Mouse (Mus musculus) ES-Bruce4 (cell line): ENCODE data around the gene Nr6a1. TPM values are rescaled to one million over a fixed set of nuclear protein-coding genes. Genes with fewer than 3 reads are reported as not detected.

ENCODE experiments used
- H3K27ac ChIP-seq: 2 replicates; pipeline ENCODE4 v1.5.1; 2012; ENCODE audit warnings: low read length, inconsistent platforms; ENCODE audit not compliant: insufficient read depth
- H3K27me3 ChIP-seq: 2 replicates; pipeline ENCODE4 v1.6.1; 2012; ENCODE audit warnings: mild to moderate bottlenecking, low read length, inconsistent platforms; ENCODE audit not compliant: control insufficient read depth, poor library complexity, insufficient read depth, severe bottlenecking
- H3K36me3 ChIP-seq: 2 replicates; pipeline ENCODE4 v1.6.1; 2012; ENCODE audit warnings: inconsistent platforms, mild to moderate bottlenecking, low read length, moderate library complexity; ENCODE audit not compliant: control insufficient read depth, poor library complexity, insufficient read depth, severe bottlenecking
- H3K4me1 ChIP-seq: one replicate; pipeline ENCODE4 v1.8.1; 2011; ENCODE audit warnings: low read length; ENCODE audit not compliant: control insufficient read depth, insufficient read depth
- H3K4me3 ChIP-seq: 2 replicates; pipeline ENCODE4 v1.5.1; 2011; ENCODE audit warnings: low read depth, mild to moderate bottlenecking, low read length
- H3K9ac ChIP-seq: 2 replicates; pipeline ENCODE4 v1.6.1; 2012; ENCODE audit warnings: low read depth, mild to moderate bottlenecking, inconsistent platforms; ENCODE audit not compliant: poor library complexity, severe bottlenecking
- H3K9me3 ChIP-seq: replicated peaks from 2 replicates; pipeline ENCODE4 v1.6.1; 2012; ENCODE audit warnings: mild to moderate bottlenecking, low read length, inconsistent platforms; ENCODE audit not compliant: control insufficient read depth, poor library complexity, insufficient read depth, severe bottlenecking
- CTCF ChIP-seq: IDR thresholded peaks from one replicate; pipeline ENCODE4 v1.8.1; 2011; ENCODE audit warnings: low read depth, low read length
- EP300 ChIP-seq: IDR thresholded peaks from 2 replicates; pipeline ENCODE4 v1.6.1; 2011; ENCODE audit warnings: low read depth, low read length; ENCODE audit not compliant: insufficient read depth
- POLR2A ChIP-seq: IDR thresholded peaks from one replicate; pipeline ENCODE4 v1.8.1; 2011; ENCODE audit warnings: low read length; ENCODE audit not compliant: insufficient read depth
- polyA plus RNA-seq: library from polyadenylated mRNA; stranded (reverse); fragments of >200 nt; gene quantifications from 2 replicates; pipeline ENCODE4 v1.2.4, GENCODE M21; 2011; ENCODE audit warnings: low read depth; ENCODE audit not compliant: missing spikeins, insufficient read depth, insufficient read length

Gene Nr6a1
- 110 and 111 TPM in 2 replicates for polyA plus RNA-seq

DNA sequence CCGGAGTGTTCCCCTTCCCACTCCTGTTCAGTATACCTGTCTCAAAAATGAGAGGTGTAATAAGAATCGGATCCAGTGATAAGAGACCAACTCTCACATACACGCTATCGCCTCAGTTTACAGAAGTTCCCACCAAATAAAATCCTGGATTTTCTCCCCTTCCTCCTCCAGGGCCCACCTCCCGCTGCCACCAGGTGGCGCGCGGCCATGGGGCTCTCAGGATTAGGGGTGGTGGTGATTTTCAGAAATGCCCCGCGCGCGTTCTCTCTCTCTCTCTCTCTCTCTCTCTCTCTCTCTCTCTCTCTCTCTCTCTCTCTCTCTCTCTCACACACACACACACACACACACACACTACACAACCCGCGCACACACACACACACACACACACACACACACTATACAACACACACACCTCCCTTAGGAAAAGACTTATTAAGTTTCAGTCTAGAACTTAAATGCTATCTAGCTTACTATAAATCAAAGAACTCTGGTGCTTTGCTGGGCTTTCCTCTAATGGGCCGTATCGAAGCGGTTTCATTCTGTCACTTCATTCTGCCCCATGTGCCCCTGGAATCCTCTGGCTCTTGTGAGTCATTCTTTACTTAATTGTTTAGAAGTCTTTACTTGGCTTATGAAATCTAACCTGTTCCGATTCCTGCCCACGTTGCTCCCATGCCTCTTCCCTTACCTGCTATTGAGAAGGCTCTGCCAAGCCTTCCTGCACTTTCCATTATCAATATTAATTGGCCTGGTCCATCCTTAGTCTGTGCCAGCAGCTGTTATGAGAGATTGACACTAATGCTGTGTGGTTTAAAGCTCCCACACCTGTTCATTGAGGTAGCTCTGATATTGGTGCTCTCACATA, at the start of gene Nr6a1:
Nr6a1 (minus strand) TSS at position 574 of the 865 bp plus-strand sequence.
- peaks cover 5% of the 10 kb centered on the region; the same call in 1 of the 2 replicates for H3K27me3 ChIP-seq
- H3K4me1 ChIP-seq: no peaks in the 10 kb centered on the region
- peak within 1 kb of the TSS; percentile 68 for H3K9ac ChIP-seq
- H3K4me3 ChIP-seq: peak within 1 kb of the TSS; percentile 50
- peak within 1 kb of the TSS; percentile 82 for H3K27ac ChIP-seq
- no peak for TF ChIP-seq POLR2A
- peak; percentile 72 for TF ChIP-seq CTCF
- no peaks in the 10 kb centered on the region for H3K9me3 ChIP-seq
- H3K36me3 ChIP-seq: no peaks in the 10 kb centered on the region

DNA sequence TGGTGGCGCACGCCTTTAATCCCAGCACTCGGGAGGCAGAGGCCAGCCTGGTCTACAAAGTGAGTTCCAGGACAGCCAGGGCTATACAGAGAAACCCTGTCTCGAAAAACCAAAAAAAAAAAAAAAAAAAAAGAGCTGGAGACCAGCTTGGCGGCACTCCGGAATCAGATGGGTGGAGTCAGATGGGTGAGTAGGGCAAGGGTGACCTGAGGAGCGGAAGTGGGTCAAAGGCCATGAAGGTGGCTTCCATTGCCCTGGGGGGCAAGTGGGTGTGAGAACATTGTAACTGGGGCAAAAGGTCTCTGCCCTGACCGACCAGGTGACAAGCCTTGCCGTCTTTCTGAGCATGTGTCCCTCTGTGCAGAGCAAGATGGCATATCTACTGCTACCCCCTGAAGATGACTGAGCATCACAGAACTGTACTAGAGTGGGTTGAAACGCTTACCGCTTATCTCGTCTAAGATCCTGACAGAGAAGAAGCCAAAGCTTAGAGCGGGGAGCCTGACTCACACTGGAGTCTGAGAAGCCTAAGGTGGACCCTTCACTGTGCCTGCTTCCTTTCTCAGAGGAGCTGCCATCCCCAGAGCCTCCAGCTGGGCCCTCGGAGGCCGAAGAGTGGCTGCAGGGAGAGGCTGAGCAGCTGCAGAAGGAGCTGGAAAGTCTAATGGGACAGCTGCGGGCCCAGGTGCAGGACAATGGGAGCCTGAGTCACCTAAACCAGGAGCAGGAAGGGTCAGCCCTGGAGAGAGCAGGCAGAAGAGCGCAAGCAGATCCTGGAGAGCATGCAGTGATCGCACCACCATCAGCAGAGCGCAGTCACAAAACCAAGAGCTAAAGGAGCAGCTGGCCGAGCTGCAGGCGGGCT, 48.7 kb upstream of the Nr6a1 start:
- H3K9me3 ChIP-seq: no peaks in the 10 kb centered on the region
- no peaks in the 10 kb centered on the region for H3K27me3 ChIP-seq
- H3K4me3 ChIP-seq: peak overlapping the region; percentile 22
- no peaks in the 10 kb centered on the region for H3K36me3 ChIP-seq
- no peak overlapping the region for H3K27ac ChIP-seq
- H3K9ac ChIP-seq: 0 out of 2 replicates have a peak overlapping the region, but pooled peaks have one; percentile 0
- peaks cover 7% of the 10 kb centered on the region for H3K4me1 ChIP-seq
- TF ChIP-seq CTCF (no peak), POLR2A (no peak), EP300 (no peak)

DNA sequence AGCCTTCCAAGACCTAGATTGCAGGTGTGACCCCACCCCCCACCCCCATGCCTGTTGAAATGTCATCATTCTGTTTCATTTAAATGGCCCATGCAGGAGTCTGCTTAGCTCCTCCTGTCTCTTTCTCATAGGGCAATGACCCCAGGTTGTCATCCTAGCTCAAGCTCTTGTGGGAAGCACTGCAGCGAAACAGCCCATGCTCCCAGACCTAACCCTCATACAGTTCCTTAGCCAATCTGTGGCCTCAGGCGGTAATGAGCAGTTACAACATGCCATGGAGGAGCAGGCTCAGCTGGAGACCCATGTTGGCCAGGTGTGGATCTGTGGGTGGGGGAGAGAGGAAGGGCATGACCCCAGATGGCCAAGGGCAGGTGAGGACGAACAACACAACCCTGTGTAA, 47.7 kb upstream of the Nr6a1 start:
- Histone ChIP-seq H3K27me3 (no peaks in the 10 kb centered on the region), H3K27ac (no peak overlapping the region), H3K9me3 (no peaks in the 10 kb centered on the region), H3K4me1 (peaks cover 7% of the 10 kb centered on the region), H3K9ac (no peak overlapping the region), H3K4me3 (peak overlapping the region; percentile 10), H3K36me3 (no peaks in the 10 kb centered on the region)
- TF ChIP-seq EP300: 0 out of 2 replicates have a peak, but pooled peaks have one; percentile 22
- TF ChIP-seq CTCF: no peak
- no peak for TF ChIP-seq POLR2A

DNA sequence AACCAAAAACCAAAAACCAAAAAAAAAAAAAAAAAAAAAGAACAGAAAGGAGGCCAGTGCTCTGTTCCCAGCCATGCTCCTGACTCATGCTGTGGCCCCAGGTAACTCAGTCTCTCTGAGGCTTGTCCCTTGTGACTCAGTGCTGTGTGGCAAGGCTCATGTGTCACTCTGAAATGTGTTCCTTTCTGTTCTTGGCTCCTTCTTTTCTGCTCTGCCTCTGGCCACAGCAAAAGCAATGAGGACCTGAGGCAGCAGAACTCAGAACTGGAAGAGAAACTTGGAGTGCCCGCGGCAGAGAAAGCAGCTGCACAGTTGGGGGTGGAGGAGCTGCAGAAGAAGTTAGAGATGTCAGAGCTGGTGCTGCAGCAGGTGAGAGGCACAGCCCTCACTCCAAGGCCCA, 46.7 kb upstream of the Nr6a1 start:
- Histone ChIP-seq H3K4me3 (no peak overlapping the region), H3K4me1 (peaks cover 7% of the 10 kb centered on the region), H3K9me3 (no peaks in the 10 kb centered on the region), H3K36me3 (no peaks in the 10 kb centered on the region), H3K27ac (no peak overlapping the region), H3K9ac (no peak overlapping the region), H3K27me3 (no peaks in the 10 kb centered on the region)
- TF ChIP-seq POLR2A (no peak), CTCF (no peak), EP300 (no peak)

DNA sequence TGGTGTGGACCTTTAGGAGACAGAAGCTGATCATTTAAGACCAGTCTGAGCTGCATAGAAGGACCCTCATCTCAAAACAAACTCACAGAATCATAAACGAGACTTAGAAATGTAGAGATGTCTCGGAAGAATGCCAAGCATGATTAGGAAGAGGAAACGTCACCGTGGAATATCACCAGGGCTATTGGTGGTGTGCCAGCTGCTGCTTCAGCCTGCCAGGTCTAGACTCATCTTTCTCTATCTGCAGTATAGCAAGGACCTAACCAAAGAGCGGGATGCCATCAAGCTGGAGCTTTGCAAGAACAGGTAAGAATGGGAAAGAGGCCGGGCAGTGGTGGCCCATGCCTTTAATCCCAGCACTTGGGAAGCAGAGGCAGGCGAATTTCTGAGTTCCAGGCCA, 46.2 kb upstream of the Nr6a1 start:
- Histone ChIP-seq H3K4me1 (peaks cover 7% of the 10 kb centered on the region), H3K9me3 (no peaks in the 10 kb centered on the region), H3K4me3 (no peak overlapping the region), H3K9ac (no peak overlapping the region), H3K36me3 (no peaks in the 10 kb centered on the region), H3K27ac (no peak overlapping the region), H3K27me3 (no peaks in the 10 kb centered on the region)
- TF ChIP-seq CTCF (no peak), EP300 (no peak), POLR2A (no peak)
